Mouse (Mus musculus): Measurements from ENCODE around the gene Dnaaf2. TPM values are rescaled to one million over a fixed set of nuclear protein-coding genes. Genes with fewer than 3 reads are reported as not detected.
"Not testable (repeated sequence)": the region's sequence is repeated elsewhere in the genome, so short reads cannot be mapped to it uniquely, and the experiment has no call there.

Dnaaf2 gene
- polyA plus RNA-seq, 1 experiment from 2014 or later = 10.0 TPM

GRCm38 (mm10) chr12:69158765-69159577 is 39.3 kb downstream of the Dnaaf2 start, which contains the start of gene Rps29:
Gene Rps29, minus strand, starts transcription at chr12:69159186.
- peak within 1 kb of the TSS; percentile 60 for H3K4me2 ChIP-seq (ENCODE audit: low read depth, low read length)
- not testable (repeated sequence) for H3K4me1 ChIP-seq (replicated peaks; ENCODE audit: control insufficient read depth, insufficient read depth, low read length); H3K27me3 ChIP-seq (ENCODE audit: control insufficient read depth, insufficient read depth, low read depth, low read length); H3K9me3 ChIP-seq (ENCODE audit: control insufficient read depth, low read length)
- H3K36me3 ChIP-seq (ENCODE audit: control insufficient read depth, insufficient read depth, low read length) = peaks cover 16% of the 10 kb centered on the region
- peak within 1 kb of the TSS; percentile 87 for H3K9ac ChIP-seq (ENCODE audit: low read length)
- 0% methylated on average over 57 of the region's 68 CpGs for whole genome bisulfite sequencing
- H3K4me3 ChIP-seq (ENCODE audit: low read length) = peak within 1 kb of the TSS; percentile 70
- H3K27ac ChIP-seq (ENCODE audit: low read length) = peak within 1 kb of the TSS; percentile 94
- peak; percentile 99 for ATAC-seq (ENCODE audit: low read depth)

GRCm38 (mm10) chr12:69158366-69158764 is 39.9 kb downstream of the Dnaaf2 start:
- no peak for ATAC-seq (ENCODE audit: low read depth)
- Histone ChIP-seq H3K36me3 (ENCODE audit: control insufficient read depth, insufficient read depth, low read length) (peaks cover 16% of the 10 kb centered on the region), H3K27me3 (ENCODE audit: control insufficient read depth, insufficient read depth, low read depth, low read length) (no peaks in the 10 kb centered on the region)

GRCm38 (mm10) chr12:69157107-69157506 is 41.1 kb downstream of the Dnaaf2 start:
- Histone ChIP-seq H3K27me3 (ENCODE audit: control insufficient read depth, insufficient read depth, low read depth, low read length) (no peaks in the 10 kb centered on the region), H3K9me3 (ENCODE audit: control insufficient read depth, low read length) (no peaks in the 10 kb centered on the region), H3K9ac (ENCODE audit: low read length) (no peak overlapping the region), H3K4me3 (ENCODE audit: low read length) (no peak overlapping the region), H3K27ac (ENCODE audit: low read length) (no peak overlapping the region), H3K36me3 (ENCODE audit: control insufficient read depth, insufficient read depth, low read length) (peaks cover 16% of the 10 kb centered on the region), H3K4me1 (replicated peaks; ENCODE audit: control insufficient read depth, insufficient read depth, low read length) (0 out of 2 replicates have a peak, but pooled peaks cover 2% of the 10 kb centered on the region), H3K4me2 (ENCODE audit: low read depth, low read length) (no peak overlapping the region)
- no peak for ATAC-seq (ENCODE audit: low read depth)
- 96% methylated on average over 2 of the region's 2 CpGs for WGBS

More at GRCm38 (mm10) chr12:69158366-69158764, 39.9 kb downstream of the Dnaaf2 start:
- Histone ChIP-seq H3K9ac (ENCODE audit: low read length) (peak overlapping the region; percentile 87), H3K9me3 (ENCODE audit: control insufficient read depth, low read length) (no peaks in the 10 kb centered on the region), H3K4me1 (replicated peaks; ENCODE audit: control insufficient read depth, insufficient read depth, low read length) (0 out of 2 replicates have a peak, but pooled peaks cover 2% of the 10 kb centered on the region), H3K27ac (ENCODE audit: low read length) (peak overlapping the region; percentile 94), H3K4me2 (ENCODE audit: low read depth, low read length) (peak overlapping the region; percentile 60), H3K4me3 (ENCODE audit: low read length) (peak overlapping the region; percentile 70)
- WGBS = under 1% methylated on average over 19 of the region's 19 CpGs

GRCm38 (mm10) chr12:69156436-69156835 is 41.8 kb downstream of the Dnaaf2 start:
- H3K4me1 ChIP-seq (replicated peaks; ENCODE audit: control insufficient read depth, insufficient read depth, low read length) = 0 out of 2 replicates have a peak, but pooled peaks cover 2% of the 10 kb centered on the region
- H3K9me3 ChIP-seq (ENCODE audit: control insufficient read depth, low read length) = no peaks in the 10 kb centered on the region
- H3K4me2 ChIP-seq (ENCODE audit: low read depth, low read length) = no peak overlapping the region
- WGBS = 71% methylated on average over 4 of the region's 4 CpGs
- no peak for ATAC-seq (ENCODE audit: low read depth)
- no peak overlapping the region for H3K9ac ChIP-seq (ENCODE audit: low read length)
- H3K4me3 ChIP-seq (ENCODE audit: low read length) = no peak overlapping the region
- H3K36me3 ChIP-seq (ENCODE audit: control insufficient read depth, insufficient read depth, low read length) = peaks cover 16% of the 10 kb centered on the region
- no peak overlapping the region for H3K27ac ChIP-seq (ENCODE audit: low read length)
- no peaks in the 10 kb centered on the region for H3K27me3 ChIP-seq (ENCODE audit: control insufficient read depth, insufficient read depth, low read depth, low read length)

DNA sequence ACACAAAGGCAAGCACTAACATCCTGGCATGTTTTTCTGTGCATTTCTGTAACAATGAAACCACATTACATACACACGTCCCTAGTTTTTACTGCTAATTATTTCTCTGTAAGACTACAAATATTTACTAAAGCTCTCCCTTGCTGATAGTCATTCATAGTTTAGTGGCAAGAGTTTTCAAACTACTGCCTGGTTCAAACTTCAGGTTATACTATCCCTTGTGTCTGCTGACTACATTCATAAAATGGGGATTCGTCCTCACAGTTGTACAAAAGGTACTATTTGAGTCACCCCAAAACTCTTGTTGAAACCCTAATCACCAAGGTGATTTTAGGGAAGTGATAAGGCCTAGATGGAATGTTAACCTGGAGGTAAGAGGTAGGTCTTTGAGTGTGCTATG is 42.3 kb downstream of the Dnaaf2 start:
- Histone ChIP-seq H3K9me3 (ENCODE audit: control insufficient read depth, low read length) (no peaks in the 10 kb centered on the region), H3K9ac (ENCODE audit: low read length) (no peak overlapping the region), H3K27ac (ENCODE audit: low read length) (no peak overlapping the region), H3K36me3 (ENCODE audit: control insufficient read depth, insufficient read depth, low read length) (peaks cover 16% of the 10 kb centered on the region), H3K4me2 (ENCODE audit: low read depth, low read length) (no peak overlapping the region), H3K4me3 (ENCODE audit: low read length) (no peak overlapping the region), H3K27me3 (ENCODE audit: control insufficient read depth, insufficient read depth, low read depth, low read length) (no peaks in the 10 kb centered on the region), H3K4me1 (replicated peaks; ENCODE audit: control insufficient read depth, insufficient read depth, low read length) (0 out of 2 replicates have a peak, but pooled peaks cover 2% of the 10 kb centered on the region)
- ATAC-seq (ENCODE audit: low read depth) = no peak
- WGBS = 64% methylated on average over 2 of the region's 2 CpGs

DNA sequence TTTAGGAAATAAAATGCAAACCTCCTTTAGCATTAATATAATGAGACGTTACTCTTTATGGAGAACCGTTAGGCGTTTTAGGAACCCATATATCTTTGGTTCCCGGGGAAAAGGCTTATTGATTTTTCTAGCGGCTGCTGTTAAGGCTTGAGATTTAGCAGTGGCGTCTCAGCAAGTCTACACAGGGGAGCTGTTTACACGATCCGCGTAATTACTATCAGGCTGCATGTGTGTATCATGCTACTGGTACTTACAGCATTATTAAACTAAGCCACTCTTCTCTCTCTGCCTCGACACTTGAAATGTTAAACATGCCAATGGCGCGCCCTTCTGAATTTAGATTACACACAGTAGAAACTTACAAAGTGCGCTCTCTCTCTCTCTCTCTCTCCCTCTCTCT is 48.2 kb downstream of the Dnaaf2 start:
- H3K36me3 ChIP-seq (ENCODE audit: control insufficient read depth, insufficient read depth, low read length) = no peaks in the 10 kb centered on the region
- H3K9ac ChIP-seq (ENCODE audit: low read length) = no peak overlapping the region
- no peaks in the 10 kb centered on the region for H3K27me3 ChIP-seq (ENCODE audit: control insufficient read depth, insufficient read depth, low read depth, low read length)
- H3K4me1 ChIP-seq (replicated peaks; ENCODE audit: control insufficient read depth, insufficient read depth, low read length) = no peaks in the 10 kb centered on the region
- no peaks in the 10 kb centered on the region for H3K9me3 ChIP-seq (ENCODE audit: control insufficient read depth, low read length)
- WGBS = 70% methylated on average over 13 of the region's 13 CpGs
- H3K27ac ChIP-seq (ENCODE audit: low read length) = no peak overlapping the region
- ATAC-seq (ENCODE audit: low read depth) = no peak
- H3K4me3 ChIP-seq (ENCODE audit: low read length) = no peak overlapping the region
- H3K4me2 ChIP-seq (ENCODE audit: low read depth, low read length) = no peak overlapping the region

DNA sequence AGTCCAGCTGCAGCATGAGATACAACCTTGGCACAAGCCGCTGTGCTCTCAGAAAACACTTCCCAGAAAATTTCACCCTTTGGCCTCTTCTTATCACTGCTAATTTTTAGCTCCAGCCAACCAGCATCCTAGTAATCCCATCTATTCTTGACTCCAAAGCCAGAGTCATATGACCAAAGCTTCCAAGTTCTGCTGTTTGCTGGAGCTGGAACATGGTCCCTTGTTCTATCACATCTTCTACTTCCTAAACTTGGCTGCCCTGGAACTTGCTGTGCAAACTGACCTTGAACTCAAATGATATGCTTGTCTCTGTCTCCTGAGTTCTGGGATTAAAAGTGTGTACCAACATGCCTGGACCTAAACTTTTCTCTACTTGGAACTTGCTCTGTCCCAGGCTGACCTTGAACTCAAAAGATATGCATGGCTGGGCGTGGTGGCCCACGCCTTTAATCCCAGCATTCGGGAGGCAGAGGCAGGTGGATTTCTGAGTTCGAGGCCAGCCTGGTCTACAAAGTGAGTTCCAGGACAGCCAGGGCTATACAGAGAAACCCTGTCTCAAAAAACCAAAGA is 51.0 kb downstream of the Dnaaf2 start:
- Histone ChIP-seq H3K36me3 (ENCODE audit: control insufficient read depth, insufficient read depth, low read length) (no peaks in the 10 kb centered on the region), H3K4me2 (ENCODE audit: low read depth, low read length) (no peak overlapping the region), H3K9ac (ENCODE audit: low read length) (no peak overlapping the region), H3K27me3 (ENCODE audit: control insufficient read depth, insufficient read depth, low read depth, low read length) (no peaks in the 10 kb centered on the region), H3K4me1 (replicated peaks; ENCODE audit: control insufficient read depth, insufficient read depth, low read length) (no peaks in the 10 kb centered on the region), H3K4me3 (ENCODE audit: low read length) (no peak overlapping the region), H3K9me3 (ENCODE audit: control insufficient read depth, low read length) (no peaks in the 10 kb centered on the region), H3K27ac (ENCODE audit: low read length) (no peak overlapping the region)
- ATAC-seq (ENCODE audit: low read depth) = no peak
- WGBS = 88% methylated on average over 5 of the region's 5 CpGs

GRCm38 (mm10) chr12:69143460-69143859 is 54.8 kb downstream of the Dnaaf2 start:
- Histone ChIP-seq H3K9ac (ENCODE audit: low read length) (no peak overlapping the region), H3K27ac (ENCODE audit: low read length) (no peak overlapping the region), H3K9me3 (ENCODE audit: control insufficient read depth, low read length) (no peaks in the 10 kb centered on the region), H3K27me3 (ENCODE audit: control insufficient read depth, insufficient read depth, low read depth, low read length) (no peaks in the 10 kb centered on the region), H3K4me1 (replicated peaks; ENCODE audit: control insufficient read depth, insufficient read depth, low read length) (no peaks in the 10 kb centered on the region), H3K4me3 (ENCODE audit: low read length) (no peak overlapping the region), H3K36me3 (ENCODE audit: control insufficient read depth, insufficient read depth, low read length) (no peaks in the 10 kb centered on the region), H3K4me2 (ENCODE audit: low read depth, low read length) (no peak overlapping the region)
- 84% methylated on average over 6 of the region's 6 CpGs for WGBS
- no peak for ATAC-seq (ENCODE audit: low read depth)

DNA sequence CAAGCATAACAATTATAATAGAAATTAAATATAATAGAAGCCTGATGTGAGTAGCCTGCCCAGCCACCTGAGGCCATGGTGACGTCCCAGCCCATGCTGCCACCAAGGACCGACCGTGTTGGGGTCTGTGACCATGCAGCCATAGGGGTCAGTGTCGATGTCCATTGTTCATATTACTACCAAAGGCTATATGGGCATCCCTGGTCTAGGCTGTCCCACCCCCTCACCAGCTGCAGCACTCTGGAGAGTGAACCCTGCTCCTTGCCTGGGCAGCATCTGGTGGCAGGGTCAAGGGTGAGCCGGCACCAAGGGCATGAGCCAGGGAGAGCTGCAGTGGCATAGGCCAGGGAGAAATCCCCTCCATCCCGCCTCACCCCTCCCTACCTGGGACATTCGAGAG is 58.4 kb downstream of the Dnaaf2 start:
- Histone ChIP-seq H3K27me3 (ENCODE audit: control insufficient read depth, insufficient read depth, low read depth, low read length) (no peaks in the 10 kb centered on the region), H3K4me2 (ENCODE audit: low read depth, low read length) (no peak overlapping the region), H3K9me3 (ENCODE audit: control insufficient read depth, low read length) (no peaks in the 10 kb centered on the region), H3K36me3 (ENCODE audit: control insufficient read depth, insufficient read depth, low read length) (no peaks in the 10 kb centered on the region), H3K27ac (ENCODE audit: low read length) (no peak overlapping the region), H3K4me1 (replicated peaks; ENCODE audit: control insufficient read depth, insufficient read depth, low read length) (no peaks in the 10 kb centered on the region), H3K4me3 (ENCODE audit: low read length) (no peak overlapping the region), H3K9ac (ENCODE audit: low read length) (no peak overlapping the region)
- ATAC-seq (ENCODE audit: low read depth) = no peak
- 82% methylated on average over 7 of the region's 7 CpGs for WGBS
